Mouse (Mus musculus): ENCODE measurements around the gene Gm9857. TPM values are rescaled to one million over a fixed set of nuclear protein-coding genes. Genes with fewer than 3 reads are reported as not detected.

Gene Gm9857
- polyA plus RNA-seq, 1 experiment from 2014 or later: not detected

Other genes with a start within 250 kb of the Gm9857 start
- gene Gpsm2, start 218.1 kb downstream of the Gm9857 start, polyA plus RNA-seq (2014; fragmentation: Nextera tagmentation; extraction: Ambion mirVana): 99.1 and 99.3 TPM in 2 replicates
- gene Aknad1, start 200.8 kb downstream of the Gm9857 start, polyA plus RNA-seq (2014; fragmentation: Nextera tagmentation; extraction: Ambion mirVana): 0.15 and 0.20 TPM in 2 replicates
- 28.2 and 29.2 TPM in 2 replicates for gene Stxbp3, start 99.9 kb downstream of the Gm9857 start, polyA plus RNA-seq (2014; fragmentation: Nextera tagmentation; extraction: Ambion mirVana)
- not detected in 2 replicates for gene Fndc7, start 50.4 kb downstream of the Gm9857 start, polyA plus RNA-seq (2014; fragmentation: Nextera tagmentation; extraction: Ambion mirVana)
- gene Prpf38b, start 28.7 kb downstream of the Gm9857 start, polyA plus RNA-seq (2014; fragmentation: Nextera tagmentation; extraction: Ambion mirVana): 69.1 and 71.3 TPM in 2 replicates
- 0.63 and 1.1 TPM in 2 replicates for gene Henmt1, start 572 bp downstream of the Gm9857 start, polyA plus RNA-seq (2014; fragmentation: Nextera tagmentation; extraction: Ambion mirVana)
- 9.9 and 12.2 TPM in 2 replicates for gene Fam102b, start 87.2 kb upstream of the Gm9857 start, polyA plus RNA-seq (2014; fragmentation: Nextera tagmentation; extraction: Ambion mirVana)
- gene Slc25a54, start 140.0 kb upstream of the Gm9857 start, polyA plus RNA-seq (2014; fragmentation: Nextera tagmentation; extraction: Ambion mirVana): not detected in 2 replicates
- 51.9 and 52.6 TPM in 2 replicates for gene Slc25a24, start 182.7 kb upstream of the Gm9857 start, polyA plus RNA-seq (2014; fragmentation: Nextera tagmentation; extraction: Ambion mirVana)

Data from embryonic facial prominence, embryonic 11.5 days (tissue).